Mouse (Mus musculus) embryonic fibroblast, embryonic 13.5 days (primary cell): ENCODE measurements around the gene Rab3a. TPM values are rescaled to one million over a fixed set of nuclear protein-coding genes. Genes with fewer than 3 reads are reported as not detected.

Source experiments
- H3K27ac ChIP-seq: 2 replicates; pipeline ENCODE4 v1.5.1; 2012; ENCODE audit warnings: low read length, control low read depth, inconsistent platforms; ENCODE audit not compliant: insufficient read depth
- H3K4me1 ChIP-seq: 2 replicates; pipeline ENCODE4 v1.6.1; 2011; ENCODE audit warnings: low read length; ENCODE audit not compliant: control insufficient read depth, insufficient read depth
- H3K4me3 ChIP-seq: 2 replicates; pipeline ENCODE4 v1.5.1; 2011; ENCODE audit warnings: mild to moderate bottlenecking, control low read depth, low read length; ENCODE audit not compliant: insufficient read depth
- CTCF ChIP-seq: IDR thresholded peaks from 2 replicates; pipeline ENCODE4 v1.5.1; 2011; ENCODE audit warnings: mild to moderate bottlenecking, control low read depth, low read length, moderate library complexity, borderline replicate concordance; ENCODE audit not compliant: insufficient read depth
- POLR2A ChIP-seq: IDR thresholded peaks from 2 replicates; pipeline ENCODE4 v1.6.1; 2011; ENCODE audit warnings: low read depth, mild to moderate bottlenecking, control low read depth, low read length, moderate library complexity
- polyA plus RNA-seq: library from polyadenylated mRNA; stranded (reverse); fragments of >200 nt; gene quantifications from 2 replicates; pipeline ENCODE4 v1.2.4, GENCODE M21; 2011; ENCODE audit warnings: low read depth; ENCODE audit not compliant: missing spikeins, insufficient read length

Rab3a gene
- 8.6 and 10.2 TPM in 2 replicates for polyA plus RNA-seq

DNA sequence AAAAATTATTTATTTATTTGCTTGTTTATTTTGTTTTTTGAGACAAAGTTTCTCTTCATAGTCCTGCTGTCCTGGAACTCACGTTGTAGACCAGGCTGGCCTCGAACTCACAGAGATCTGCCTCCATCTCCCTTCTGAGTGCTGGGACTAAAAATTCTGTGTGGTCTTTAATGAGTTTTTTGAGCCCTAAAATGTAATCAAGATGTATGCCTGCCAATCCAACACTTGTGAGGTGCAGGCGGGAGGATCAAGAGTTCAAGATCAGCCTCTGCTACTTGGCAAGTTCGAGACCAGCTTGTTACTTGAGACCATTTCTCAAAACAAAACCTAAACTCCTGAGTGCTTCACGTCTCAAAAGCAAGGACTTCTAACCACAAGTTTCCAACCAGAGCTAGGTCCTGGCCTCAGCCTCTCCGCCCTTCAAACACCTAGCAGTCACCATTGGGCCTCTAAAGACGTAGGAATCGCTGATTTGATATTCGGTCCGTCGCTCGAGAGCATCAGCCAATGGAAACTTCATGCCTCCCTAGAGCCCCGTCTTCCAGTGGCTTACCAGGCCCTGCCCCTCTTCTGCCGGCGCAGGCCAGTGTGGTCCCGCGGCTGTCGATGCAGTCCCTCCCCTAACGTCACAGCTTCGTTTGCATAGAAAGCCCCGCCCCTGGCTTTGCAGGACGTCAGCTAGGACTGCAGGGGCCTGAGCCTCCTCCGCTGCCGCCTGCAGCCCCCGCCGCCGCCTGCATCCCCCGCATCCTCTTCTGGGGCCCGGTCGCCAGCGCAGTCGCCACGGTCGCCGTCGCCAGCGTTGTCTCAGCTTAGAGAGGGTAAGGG lies at the start of gene Rab3a:
TSS of gene Rab3a (plus strand) at position 637 of the 828 bp plus-strand sequence.
- Histone ChIP-seq H3K4me1 (peaks cover 4% of the 10 kb centered on the region; the same call in 1 of the 2 replicates), H3K27ac (peak within 1 kb of the TSS; percentile 36), H3K4me3 (peak within 1 kb of the TSS; percentile 55)
- no peak for TF ChIP-seq CTCF
- TF ChIP-seq POLR2A = peak; percentile 48

DNA sequence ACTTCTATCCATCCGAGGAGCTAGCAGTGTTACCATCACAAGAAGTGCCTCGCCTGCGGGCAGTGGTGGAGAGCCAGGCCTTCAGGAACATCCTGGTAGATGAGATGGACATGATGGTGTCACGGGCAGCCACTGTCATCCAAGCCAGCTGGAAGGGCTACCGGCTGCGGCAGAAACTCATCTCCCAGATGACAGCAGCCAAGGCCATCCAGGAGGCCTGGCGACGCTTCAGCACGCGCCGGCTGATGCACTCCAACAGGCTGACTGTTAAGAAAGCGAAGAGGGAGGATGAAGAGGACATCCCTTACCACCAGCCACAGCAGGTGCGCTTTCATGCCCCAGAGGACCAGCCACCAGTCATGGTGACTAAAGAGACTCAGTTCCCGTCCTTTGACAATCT lies 46.2 kb upstream of the Rab3a start:
- Histone ChIP-seq H3K4me1 (no peaks in the 10 kb centered on the region), H3K4me3 (no peak overlapping the region), H3K27ac (no peak overlapping the region)
- no peak for TF ChIP-seq POLR2A
- TF ChIP-seq CTCF = no peak

DNA sequence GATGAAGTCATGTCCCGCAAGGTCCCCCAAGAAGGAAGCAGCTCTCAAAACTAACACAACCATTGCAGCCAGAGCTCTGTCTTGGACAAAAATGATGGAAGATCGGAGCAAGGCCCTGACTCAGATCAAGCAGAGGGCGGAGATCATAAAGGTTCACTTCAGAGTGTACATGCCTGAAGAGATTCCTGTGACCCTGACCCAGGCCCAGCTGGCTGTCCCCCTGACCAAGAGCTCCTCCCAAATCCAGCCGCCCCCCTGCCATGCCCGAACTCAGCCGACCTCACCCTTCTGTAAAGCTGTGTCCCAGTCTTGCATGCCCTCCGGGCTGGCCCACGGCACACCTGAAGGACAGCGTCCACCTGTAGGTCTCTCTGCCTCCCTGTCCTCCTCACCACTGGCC lies 44.7 kb upstream of the Rab3a start:
- no peak overlapping the region for H3K27ac ChIP-seq
- no peak overlapping the region for H3K4me3 ChIP-seq
- no peaks in the 10 kb centered on the region for H3K4me1 ChIP-seq
- TF ChIP-seq CTCF = no peak
- TF ChIP-seq POLR2A = no peak

DNA sequence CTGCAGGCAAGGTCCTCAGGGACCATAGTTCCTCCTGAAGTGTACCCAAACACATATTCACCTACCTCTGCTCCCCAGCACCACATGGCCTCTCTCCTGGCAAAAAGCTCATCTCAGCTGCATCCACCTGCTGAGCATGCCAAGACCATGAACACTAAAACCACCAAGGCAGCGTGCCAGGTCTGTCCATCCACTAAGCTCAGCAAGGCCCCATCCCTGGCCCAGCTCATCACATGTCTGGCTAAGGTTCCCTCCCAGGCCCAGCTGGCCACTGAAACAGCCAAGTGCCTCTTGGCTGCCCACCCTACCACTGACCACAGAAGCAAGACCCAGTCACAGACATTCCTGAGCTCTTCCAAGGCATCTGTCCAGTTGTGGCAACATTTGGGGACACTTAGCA lies 44.2 kb upstream of the Rab3a start:
- no peak overlapping the region for H3K4me3 ChIP-seq
- no peak for TF ChIP-seq CTCF
- TF ChIP-seq POLR2A = no peak
- H3K27ac ChIP-seq = no peak overlapping the region
- no peaks in the 10 kb centered on the region for H3K4me1 ChIP-seq

DNA sequence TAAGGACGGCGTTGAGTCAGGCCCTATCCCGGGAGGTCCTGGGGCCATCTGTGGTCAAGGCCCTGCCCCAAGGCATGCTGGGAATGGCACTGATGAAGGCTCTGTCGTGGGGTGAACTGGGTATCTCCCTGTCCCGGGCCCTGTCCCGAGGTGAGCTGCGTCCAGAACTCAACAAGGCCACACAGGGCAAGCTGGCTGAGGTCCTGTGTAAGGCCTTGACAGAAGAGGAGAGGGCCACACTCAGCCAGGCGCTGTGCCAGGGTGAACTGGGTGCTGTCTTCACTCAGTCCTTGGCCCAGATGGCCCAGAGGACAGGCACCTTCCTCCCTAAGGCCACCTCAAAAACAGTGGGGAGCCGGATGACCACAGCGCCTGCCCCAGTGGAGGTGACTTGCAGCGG lies 43.4 kb upstream of the Rab3a start:
- H3K4me1 ChIP-seq = no peaks in the 10 kb centered on the region
- TF ChIP-seq CTCF = no peak
- TF ChIP-seq POLR2A = no peak
- no peak overlapping the region for H3K27ac ChIP-seq
- no peak overlapping the region for H3K4me3 ChIP-seq

DNA sequence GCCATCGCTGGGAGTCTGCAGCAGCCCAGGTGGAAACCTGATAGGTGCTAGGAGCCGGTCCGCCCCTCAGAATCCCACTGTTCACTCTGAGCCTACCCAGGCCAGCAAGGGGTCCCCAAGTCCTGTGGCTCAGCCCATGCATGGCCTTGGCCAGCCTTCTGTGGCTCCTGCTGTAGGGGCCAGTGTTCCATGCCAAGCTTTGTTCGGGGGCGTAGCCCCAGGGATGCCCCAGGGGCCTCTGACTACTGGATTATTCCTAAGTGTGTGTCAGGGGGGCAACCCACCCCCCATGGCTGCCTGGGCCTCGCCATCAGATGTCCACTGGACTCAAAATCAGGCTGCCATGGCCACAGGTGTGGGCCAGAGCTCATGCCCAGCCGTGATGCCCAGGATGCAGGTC lies 40.5 kb upstream of the Rab3a start:
- Histone ChIP-seq H3K4me1 (no peaks in the 10 kb centered on the region), H3K4me3 (no peak overlapping the region), H3K27ac (no peak overlapping the region)
- no peak for TF ChIP-seq CTCF
- no peak for TF ChIP-seq POLR2A

DNA sequence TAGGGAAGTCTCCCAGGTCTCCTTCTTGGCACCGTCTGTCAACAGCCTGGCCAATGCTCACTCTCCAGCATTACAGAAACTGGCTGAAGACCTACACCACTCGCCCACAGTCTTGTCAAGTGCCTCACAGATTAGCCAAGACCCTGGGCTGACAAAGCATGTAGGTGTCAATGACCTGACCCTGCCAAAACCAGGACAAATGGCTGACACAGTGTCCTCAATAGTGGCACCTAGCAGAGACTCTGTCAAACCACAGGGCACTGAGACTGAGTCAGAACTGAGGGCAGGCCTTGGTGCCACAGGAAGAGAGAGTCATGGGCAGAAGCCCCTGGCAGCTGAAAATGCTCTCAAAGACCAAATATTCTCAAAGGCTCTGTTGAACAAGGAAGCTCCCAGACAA lies 39.4 kb upstream of the Rab3a start:
- Histone ChIP-seq H3K27ac (no peak overlapping the region), H3K4me3 (no peak overlapping the region), H3K4me1 (no peaks in the 10 kb centered on the region)
- TF ChIP-seq CTCF = no peak
- no peak for TF ChIP-seq POLR2A

DNA sequence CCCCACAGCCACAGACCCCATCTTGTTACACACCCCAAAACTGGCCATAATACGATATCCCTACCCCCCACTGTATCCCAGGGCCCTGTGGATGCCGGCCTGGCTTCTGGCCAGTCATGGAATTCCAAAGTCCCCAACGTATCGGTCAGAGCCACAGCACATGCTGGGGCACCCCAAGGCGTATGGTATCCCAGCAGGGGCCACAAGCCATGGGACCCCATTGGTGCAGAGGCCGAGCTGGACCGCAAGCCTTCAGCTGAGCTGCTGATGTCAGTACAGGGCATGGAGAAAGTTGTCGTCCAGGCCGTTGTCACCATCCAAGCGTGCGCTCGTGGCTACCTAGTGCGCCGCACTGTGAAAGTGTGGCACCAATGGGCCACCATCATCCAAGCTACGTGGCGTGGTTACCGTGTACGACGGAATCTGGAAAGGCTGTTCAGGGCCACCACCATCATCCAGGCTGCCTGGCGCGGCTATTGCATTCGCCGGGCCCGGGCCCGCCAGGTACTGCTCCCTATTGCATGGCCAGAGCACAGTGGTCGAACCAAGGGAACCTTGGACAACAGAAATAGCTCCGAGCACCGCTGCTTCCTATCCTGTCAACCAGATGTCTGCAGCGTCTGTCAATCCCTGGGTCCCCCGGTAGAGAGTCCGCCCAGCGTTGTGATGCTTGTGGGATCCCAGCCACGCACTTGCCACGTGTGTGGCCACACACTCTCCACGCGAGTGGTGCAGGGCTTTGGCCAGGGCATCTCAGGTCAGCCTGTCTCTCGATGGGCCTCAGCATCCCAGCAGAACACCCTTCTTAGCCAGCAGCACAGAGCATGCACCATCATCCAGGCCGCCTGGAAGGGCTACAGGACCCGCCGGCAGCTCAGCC lies 37.7 kb upstream of the Rab3a start:
- Histone ChIP-seq H3K4me1 (no peaks in the 10 kb centered on the region), H3K4me3 (no peak overlapping the region), H3K27ac (no peak overlapping the region)
- TF ChIP-seq CTCF (no peak), POLR2A (no peak)

DNA sequence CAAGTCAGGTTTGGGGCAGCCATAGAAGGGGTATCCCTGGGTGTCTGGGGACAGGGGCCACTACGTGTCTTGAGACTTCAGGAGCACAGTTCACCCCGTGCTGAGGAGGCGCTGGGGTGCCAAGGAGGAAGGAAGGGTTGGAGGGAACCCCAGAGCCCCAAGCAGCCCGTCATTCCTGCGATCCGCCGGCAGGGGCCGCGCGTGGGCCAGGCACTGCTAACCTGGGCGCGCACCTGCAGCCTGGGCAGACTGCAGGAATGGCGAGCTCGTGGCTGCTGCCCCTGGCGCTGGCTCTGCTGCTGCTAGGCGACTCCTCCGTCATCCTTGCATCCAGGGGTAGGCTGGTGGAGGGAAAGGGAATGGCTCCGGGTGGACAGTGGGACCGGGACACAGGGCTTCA lies 36.2 kb upstream of the Rab3a start, which contains the start of gene Gm3336:
TSS of gene Gm3336 (plus strand) at position 247 of the 400 bp plus-strand sequence.
- Histone ChIP-seq H3K4me1 (no peaks in the 10 kb centered on the region), H3K4me3 (no peak within 1 kb of the TSS), H3K27ac (no peak within 1 kb of the TSS)
- TF ChIP-seq CTCF (peak; percentile 68), POLR2A (no peak)
